Mouse (Mus musculus): Measurements from ENCODE around the gene Sh3rf1. TPM values are rescaled to one million over a fixed set of nuclear protein-coding genes. Genes with fewer than 3 reads are reported as not detected.

The Sh3rf1 gene
- polyA plus RNA-seq, 1 experiment from 2014 or later = 30.7 TPM

GRCm38 (mm10) chr8:61347526-61347925 lies 123.9 kb downstream of the Sh3rf1 start:
- no peak overlapping the region for H3K9ac ChIP-seq
- no peak overlapping the region for H3K4me2 ChIP-seq
- H3K27me3 ChIP-seq (replicated peaks) = no peaks in the 10 kb centered on the region
- no peak overlapping the region for H3K4me3 ChIP-seq
- ATAC-seq (replicated peaks) = no peak
- H3K36me3 ChIP-seq (replicated peaks) = no peaks in the 10 kb centered on the region
- WGBS = 93% methylated on average over 6 of the region's 6 CpGs
- no peak overlapping the region for H3K27ac ChIP-seq
- peaks cover 4% of the 10 kb centered on the region; the same call in 1 of the 2 replicates for H3K4me1 ChIP-seq
- H3K9me3 ChIP-seq = no peaks in the 10 kb centered on the region

GRCm38 (mm10) chr8:61348029-61348428 lies 124.4 kb downstream of the Sh3rf1 start:
- WGBS = 63% methylated on average over 5 of the region's 5 CpGs
- Histone ChIP-seq H3K27ac (no peak overlapping the region), H3K9me3 (no peaks in the 10 kb centered on the region), H3K4me2 (no peak overlapping the region), H3K36me3 (replicated peaks) (no peaks in the 10 kb centered on the region), H3K4me1 (peaks cover 4% of the 10 kb centered on the region; the same call in 1 of the 2 replicates), H3K9ac (no peak overlapping the region), H3K27me3 (replicated peaks) (no peaks in the 10 kb centered on the region), H3K4me3 (no peak overlapping the region)
- no peak for ATAC-seq (replicated peaks)

GRCm38 (mm10) chr8:61348518-61348917 lies 124.8 kb downstream of the Sh3rf1 start:
- 68% methylated on average over 8 of the region's 8 CpGs for WGBS
- H3K9ac ChIP-seq = no peak overlapping the region
- H3K4me2 ChIP-seq = no peak overlapping the region
- ATAC-seq (replicated peaks) = no peak
- no peaks in the 10 kb centered on the region for H3K27me3 ChIP-seq (replicated peaks)
- H3K27ac ChIP-seq = no peak overlapping the region
- H3K9me3 ChIP-seq = no peaks in the 10 kb centered on the region
- H3K36me3 ChIP-seq (replicated peaks) = no peaks in the 10 kb centered on the region
- no peak overlapping the region for H3K4me3 ChIP-seq
- peaks cover 4% of the 10 kb centered on the region; the same call in 1 of the 2 replicates for H3K4me1 ChIP-seq

GRCm38 (mm10) chr8:61350443-61350842 lies 126.8 kb downstream of the Sh3rf1 start:
- Histone ChIP-seq H3K36me3 (replicated peaks) (no peaks in the 10 kb centered on the region), H3K27me3 (replicated peaks) (no peaks in the 10 kb centered on the region), H3K4me3 (no peak overlapping the region), H3K9me3 (no peaks in the 10 kb centered on the region), H3K27ac (no peak overlapping the region), H3K4me2 (no peak overlapping the region), H3K9ac (no peak overlapping the region), H3K4me1 (peaks cover 4% of the 10 kb centered on the region; the same call in 1 of the 2 replicates)
- WGBS = 40% methylated on average over 9 of the region's 9 CpGs
- ATAC-seq (replicated peaks) = no peak

- Histone ChIP-seq H3K4me3 (no peak overlapping the region), H3K27me3 (replicated peaks) (no peaks in the 10 kb centered on the region), H3K4me1 (peaks cover 7% of the 10 kb centered on the region; the same call in 1 of the 2 replicates), H3K36me3 (replicated peaks) (no peaks in the 10 kb centered on the region), H3K4me2 (no peak overlapping the region), H3K9ac (no peak overlapping the region), H3K27ac (no peak overlapping the region), H3K9me3 (no peaks in the 10 kb centered on the region)
- 91% methylated on average over 5 of the region's 5 CpGs for WGBS
- no peak for ATAC-seq (replicated peaks)
These were observed 128.0 kb downstream of the Sh3rf1 start for GRCm38 (mm10) chr8:61351638-61352037.

GRCm38 (mm10) chr8:61355503-61355902 lies 131.8 kb downstream of the Sh3rf1 start:
- ATAC-seq (replicated peaks) = no peak
- no peak overlapping the region for H3K4me2 ChIP-seq
- H3K27me3 ChIP-seq (replicated peaks) = no peaks in the 10 kb centered on the region
- peaks cover 15% of the 10 kb centered on the region for H3K4me1 ChIP-seq
- H3K27ac ChIP-seq = 0 out of 2 replicates have a peak overlapping the region, but pooled peaks have one; percentile 42
- 67% methylated on average over 5 of the region's 5 CpGs for WGBS
- H3K9me3 ChIP-seq = no peaks in the 10 kb centered on the region
- H3K4me3 ChIP-seq = no peak overlapping the region
- H3K36me3 ChIP-seq (replicated peaks) = no peaks in the 10 kb centered on the region
- H3K9ac ChIP-seq = no peak overlapping the region

- WGBS = 28% methylated on average over 8 of the region's 8 CpGs
- H3K4me3 ChIP-seq = no peak overlapping the region
These were observed 135.3 kb downstream of the Sh3rf1 start for GRCm38 (mm10) chr8:61359004-61359403.

GRCm38 (mm10) chr8:61359851-61360272 lies 136.2 kb downstream of the Sh3rf1 start:
- Histone ChIP-seq H3K9ac (no peak overlapping the region), H3K9me3 (no peaks in the 10 kb centered on the region), H3K27me3 (replicated peaks) (no peaks in the 10 kb centered on the region), H3K36me3 (replicated peaks) (0 out of 2 replicates have a peak, but pooled peaks cover 2% of the 10 kb centered on the region), H3K4me3 (no peak overlapping the region), H3K27ac (no peak overlapping the region), H3K4me1 (peaks cover 15% of the 10 kb centered on the region), H3K4me2 (no peak overlapping the region)
- 41% methylated on average over 10 of the region's 10 CpGs for WGBS
- ATAC-seq (replicated peaks) = no peak

More at GRCm38 (mm10) chr8:61359004-61359403, 135.3 kb downstream of the Sh3rf1 start:
- Histone ChIP-seq H3K36me3 (replicated peaks) (no peaks in the 10 kb centered on the region), H3K27me3 (replicated peaks) (no peaks in the 10 kb centered on the region), H3K4me1 (peaks cover 15% of the 10 kb centered on the region), H3K27ac (no peak overlapping the region), H3K9ac (no peak overlapping the region), H3K4me2 (no peak overlapping the region), H3K9me3 (no peaks in the 10 kb centered on the region)
- ATAC-seq (replicated peaks) = no peak

- Histone ChIP-seq H3K4me3 (no peak overlapping the region), H3K36me3 (replicated peaks) (0 out of 2 replicates have a peak, but pooled peaks cover 2% of the 10 kb centered on the region), H3K9ac (no peak overlapping the region), H3K27me3 (replicated peaks) (no peaks in the 10 kb centered on the region), H3K4me2 (no peak overlapping the region), H3K4me1 (peaks cover 15% of the 10 kb centered on the region), H3K9me3 (no peaks in the 10 kb centered on the region), H3K27ac (no peak overlapping the region)
- no peak for ATAC-seq (replicated peaks)
- 79% methylated on average over 4 of the region's 4 CpGs for WGBS
These were observed 136.7 kb downstream of the Sh3rf1 start for GRCm38 (mm10) chr8:61360362-61360761.

GRCm38 (mm10) chr8:61361476-61361875 lies 137.8 kb downstream of the Sh3rf1 start:
- no peak overlapping the region for H3K27ac ChIP-seq
- no peak for ATAC-seq (replicated peaks)
- no peaks in the 10 kb centered on the region for H3K9me3 ChIP-seq
- no peak overlapping the region for H3K4me3 ChIP-seq
- no peaks in the 10 kb centered on the region for H3K27me3 ChIP-seq (replicated peaks)
- 0 out of 2 replicates have a peak, but pooled peaks cover 3% of the 10 kb centered on the region for H3K36me3 ChIP-seq (replicated peaks)
- no peak overlapping the region for H3K9ac ChIP-seq
- WGBS = 93% methylated on average over 11 of the region's 11 CpGs
- no peak overlapping the region for H3K4me2 ChIP-seq
- H3K4me1 ChIP-seq = peaks cover 13% of the 10 kb centered on the region

GRCm38 (mm10) chr8:61362301-61362913 lies 138.7 kb downstream of the Sh3rf1 start:
- Histone ChIP-seq H3K27me3 (replicated peaks) (no peaks in the 10 kb centered on the region), H3K9me3 (no peaks in the 10 kb centered on the region), H3K9ac (no peak overlapping the region), H3K27ac (no peak overlapping the region), H3K4me1 (peaks cover 13% of the 10 kb centered on the region), H3K4me3 (no peak overlapping the region), H3K36me3 (replicated peaks) (peaks cover 6% of the 10 kb centered on the region; the same call in 1 of the 2 replicates), H3K4me2 (no peak overlapping the region)
- no peak for ATAC-seq (replicated peaks)
- WGBS = 68% methylated on average over 9 of the region's 9 CpGs

- Histone ChIP-seq H3K9ac (no peak overlapping the region), H3K4me3 (no peak overlapping the region), H3K4me2 (no peak overlapping the region), H3K36me3 (replicated peaks) (no peaks in the 10 kb centered on the region), H3K27me3 (replicated peaks) (no peaks in the 10 kb centered on the region), H3K4me1 (peaks cover 8% of the 10 kb centered on the region; the same call in 1 of the 2 replicates), H3K27ac (no peak overlapping the region), H3K9me3 (no peaks in the 10 kb centered on the region)
- ATAC-seq (replicated peaks) = no peak
- 88% methylated on average over 9 of the region's 9 CpGs for WGBS
These were observed 149.6 kb downstream of the Sh3rf1 start for GRCm38 (mm10) chr8:61373303-61373702.
